Mouse (Mus musculus): ENCODE data around the gene Fscn1. TPM values are rescaled to one million over a fixed set of nuclear protein-coding genes. Genes with fewer than 3 reads are reported as not detected.

Fscn1 gene
- polyA plus RNA-seq, 1 experiment from 2014 or later = 230 TPM

DNA sequence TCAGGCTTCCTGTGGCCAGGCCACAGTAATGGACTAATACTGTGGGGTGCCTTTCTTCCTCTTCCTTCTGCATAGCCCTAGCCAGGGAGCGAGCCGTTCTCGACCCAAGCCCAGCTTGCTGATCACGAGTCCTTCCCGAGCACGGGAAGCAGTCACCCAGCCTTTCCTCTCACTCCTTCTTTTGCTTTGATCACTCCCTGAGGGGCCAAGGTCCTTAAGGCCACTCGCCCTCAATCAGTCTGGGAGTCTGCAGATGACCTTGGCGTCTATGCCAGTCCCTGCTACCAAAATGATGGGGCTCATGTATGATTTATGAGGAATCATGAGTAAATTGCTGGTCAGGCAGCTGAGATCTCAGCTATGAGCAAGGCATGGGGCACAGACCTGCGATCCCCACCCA, 37.4 kb downstream of the Fscn1 start:
- Histone ChIP-seq H3K4me2 (ENCODE audit: low read length) (no peak overlapping the region), H3K4me1 (replicated peaks; ENCODE audit: control insufficient read depth, insufficient read depth, low read length) (peaks cover 22% of the 10 kb centered on the region), H3K27me3 (replicated peaks; ENCODE audit: control insufficient read depth, insufficient read depth, low read length) (no peaks in the 10 kb centered on the region), H3K36me3 (ENCODE audit: control insufficient read depth, insufficient read depth, low read length) (peaks cover 24% of the 10 kb centered on the region; the same call in 1 of the 2 replicates), H3K9me3 (ENCODE audit: control insufficient read depth, low read length) (no peaks in the 10 kb centered on the region), H3K27ac (ENCODE audit: low read depth) (no peak overlapping the region), H3K9ac (ENCODE audit: low read length) (no peak overlapping the region), H3K4me3 (ENCODE audit: low read depth, low read length) (no peak overlapping the region)
- no peak for DNase-seq (ENCODE audit: low spot score)
- ATAC-seq (replicated peaks; ENCODE audit: low FRiP score, low TSS enrichment, low read depth) = no peak
- WGBS = 64% methylated on average over 9 of the region's 9 CpGs

- no peak overlapping the region for H3K27ac ChIP-seq (ENCODE audit: low read depth)
- ATAC-seq (replicated peaks; ENCODE audit: low FRiP score, low TSS enrichment, low read depth) = no peak
- 39% methylated on average over 2 of the region's 2 CpGs for WGBS
These were observed 38.0 kb downstream of the Fscn1 start for GRCm38 (mm10) chr5:142998171-142998570.

GRCm38 (mm10) chr5:143000091-143000490, 39.9 kb downstream of the Fscn1 start:
- H3K4me1 ChIP-seq (replicated peaks; ENCODE audit: control insufficient read depth, insufficient read depth, low read length) = peaks cover 22% of the 10 kb centered on the region
- H3K4me2 ChIP-seq (ENCODE audit: low read length) = peak overlapping the region; percentile 31
- H3K9ac ChIP-seq (ENCODE audit: low read length) = 0 out of 2 replicates have a peak overlapping the region, but pooled peaks have one; percentile 20
- no peak for ATAC-seq (replicated peaks; ENCODE audit: low FRiP score, low TSS enrichment, low read depth)
- no peaks in the 10 kb centered on the region for H3K27me3 ChIP-seq (replicated peaks; ENCODE audit: control insufficient read depth, insufficient read depth, low read length)
- no peaks in the 10 kb centered on the region for H3K9me3 ChIP-seq (ENCODE audit: control insufficient read depth, low read length)
- peaks cover 6% of the 10 kb centered on the region for H3K36me3 ChIP-seq (ENCODE audit: control insufficient read depth, insufficient read depth, low read length)
- peak overlapping the region; percentile 96 for H3K27ac ChIP-seq (ENCODE audit: low read depth)
- 0 out of 2 replicates have a peak overlapping the region, but pooled peaks have one; percentile 4 for H3K4me3 ChIP-seq (ENCODE audit: low read depth, low read length)
- no peak for DNase-seq (ENCODE audit: low spot score)
- 31% methylated on average over 4 of the region's 4 CpGs for WGBS

More at GRCm38 (mm10) chr5:142998171-142998570, 38.0 kb downstream of the Fscn1 start:
- Histone ChIP-seq H3K9ac (ENCODE audit: low read length) (no peak overlapping the region), H3K4me1 (replicated peaks; ENCODE audit: control insufficient read depth, insufficient read depth, low read length) (peaks cover 22% of the 10 kb centered on the region), H3K27me3 (replicated peaks; ENCODE audit: control insufficient read depth, insufficient read depth, low read length) (no peaks in the 10 kb centered on the region), H3K4me2 (ENCODE audit: low read length) (no peak overlapping the region), H3K9me3 (ENCODE audit: control insufficient read depth, low read length) (no peaks in the 10 kb centered on the region), H3K36me3 (ENCODE audit: control insufficient read depth, insufficient read depth, low read length) (peaks cover 19% of the 10 kb centered on the region; the same call in 1 of the 2 replicates), H3K4me3 (ENCODE audit: low read depth, low read length) (no peak overlapping the region)
- no peak for DNase-seq (ENCODE audit: low spot score)

- Histone ChIP-seq H3K9ac (ENCODE audit: low read length) (0 out of 2 replicates have a peak overlapping the region, but pooled peaks have one; percentile 20), H3K27ac (ENCODE audit: low read depth) (peak overlapping the region; percentile 96), H3K4me2 (ENCODE audit: low read length) (peak overlapping the region; percentile 40), H3K27me3 (replicated peaks; ENCODE audit: control insufficient read depth, insufficient read depth, low read length) (no peaks in the 10 kb centered on the region), H3K4me1 (replicated peaks; ENCODE audit: control insufficient read depth, insufficient read depth, low read length) (peaks cover 22% of the 10 kb centered on the region), H3K36me3 (ENCODE audit: control insufficient read depth, insufficient read depth, low read length) (peaks cover 5% of the 10 kb centered on the region; the same call in 1 of the 2 replicates), H3K9me3 (ENCODE audit: control insufficient read depth, low read length) (no peaks in the 10 kb centered on the region), H3K4me3 (ENCODE audit: low read depth, low read length) (0 out of 2 replicates have a peak overlapping the region, but pooled peaks have one; percentile 4)
- DNase-seq (ENCODE audit: low spot score) (peak; percentile 73), ATAC-seq (replicated peaks; ENCODE audit: low FRiP score, low TSS enrichment, low read depth) (peak; percentile 58; the same call in 1 of the 2 replicates)
- 29% methylated on average over 9 of the region's 9 CpGs for WGBS
These were observed 40.7 kb downstream of the Fscn1 start for GRCm38 (mm10) chr5:143000654-143001500.

GRCm38 (mm10) chr5:143009383-143009782, 49.2 kb downstream of the Fscn1 start:
- 85% methylated on average over 10 of the region's 11 CpGs for WGBS
- peaks cover 48% of the 10 kb centered on the region for H3K36me3 ChIP-seq (ENCODE audit: control insufficient read depth, insufficient read depth, low read length)
- no peak overlapping the region for H3K4me3 ChIP-seq (ENCODE audit: low read depth, low read length)
- no peak overlapping the region for H3K9ac ChIP-seq (ENCODE audit: low read length)
- DNase-seq (ENCODE audit: low spot score) = no peak
- no peaks in the 10 kb centered on the region for H3K4me1 ChIP-seq (replicated peaks; ENCODE audit: control insufficient read depth, insufficient read depth, low read length)
- H3K9me3 ChIP-seq (ENCODE audit: control insufficient read depth, low read length) = no peaks in the 10 kb centered on the region
- H3K27me3 ChIP-seq (replicated peaks; ENCODE audit: control insufficient read depth, insufficient read depth, low read length) = no peaks in the 10 kb centered on the region
- H3K4me2 ChIP-seq (ENCODE audit: low read length) = no peak overlapping the region
- ATAC-seq (replicated peaks; ENCODE audit: low FRiP score, low TSS enrichment, low read depth) = no peak
- H3K27ac ChIP-seq (ENCODE audit: low read depth) = peak overlapping the region; percentile 64

GRCm38 (mm10) chr5:143017401-143017800, 57.3 kb downstream of the Fscn1 start:
- no peak for ATAC-seq (replicated peaks; ENCODE audit: low FRiP score, low TSS enrichment, low read depth)
- 65% methylated on average over 5 of the region's 5 CpGs for WGBS

More at GRCm38 (mm10) chr5:143017401-143017800, 57.3 kb downstream of the Fscn1 start:
- H3K9ac ChIP-seq (ENCODE audit: low read length) = no peak overlapping the region
- H3K4me3 ChIP-seq (ENCODE audit: low read depth, low read length) = no peak overlapping the region
- peaks cover 55% of the 10 kb centered on the region for H3K36me3 ChIP-seq (ENCODE audit: control insufficient read depth, insufficient read depth, low read length)
- no peak for DNase-seq (ENCODE audit: low spot score)
- no peaks in the 10 kb centered on the region for H3K27me3 ChIP-seq (replicated peaks; ENCODE audit: control insufficient read depth, insufficient read depth, low read length)
- H3K4me1 ChIP-seq (replicated peaks; ENCODE audit: control insufficient read depth, insufficient read depth, low read length) = no peaks in the 10 kb centered on the region
- H3K4me2 ChIP-seq (ENCODE audit: low read length) = no peak overlapping the region
- H3K9me3 ChIP-seq (ENCODE audit: control insufficient read depth, low read length) = no peaks in the 10 kb centered on the region
- H3K27ac ChIP-seq (ENCODE audit: low read depth) = no peak overlapping the region; the same call in 1 of the 2 replicates

Other genes starting within 250 kb of the Fscn1 start
- gene Tnrc18, start 142.7 kb upstream of the Fscn1 start, polyA plus RNA-seq (2014; fragmentation: Nextera tagmentation; extraction: Ambion mirVana) = 31.3 TPM in 2 replicates
- 10.3 and 10.8 TPM in 2 replicates for gene Fbxl18, start 64.9 kb upstream of the Fscn1 start, polyA plus RNA-seq (2014; fragmentation: Nextera tagmentation; extraction: Ambion mirVana)
- 15,561 and 16,510 TPM in 2 replicates for gene Actb, start 53.6 kb upstream of the Fscn1 start, polyA plus RNA-seq (2014; fragmentation: Nextera tagmentation; extraction: Ambion mirVana)
- 31.0 and 32.0 TPM in 2 replicates for gene Rnf216, start 152.7 kb downstream of the Fscn1 start, polyA plus RNA-seq (2014; fragmentation: Nextera tagmentation; extraction: Ambion mirVana)
- gene Olfr718-ps1, start 187.2 kb downstream of the Fscn1 start, polyA plus RNA-seq (2014; fragmentation: Nextera tagmentation; extraction: Ambion mirVana) = not detected in 2 replicates
- 9.6 and 11.6 TPM in 2 replicates for gene Rbak, start 220.4 kb downstream of the Fscn1 start, polyA plus RNA-seq (2014; fragmentation: Nextera tagmentation; extraction: Ambion mirVana)
- gene Spdye4b, start 220.7 kb downstream of the Fscn1 start, polyA plus RNA-seq (2014; fragmentation: Nextera tagmentation; extraction: Ambion mirVana) = not detected in 2 replicates